Mouse (Mus musculus) CH12.LX (cell line): ENCODE results near the gene Prap1. TPM values are rescaled to one million over a fixed set of nuclear protein-coding genes. Genes with fewer than 3 reads are reported as not detected.

Source experiments
- DNase-seq: peaks from one replicate; pipeline ENCODE4 v3.0.0-alpha.2; 2013; ENCODE audit errors: extremely low read depth
- H3K27ac ChIP-seq: 2 replicates; pipeline ENCODE4 v1.5.1; 2012; ENCODE audit warnings: low read depth, mild to moderate bottlenecking, control low read depth, moderate library complexity; ENCODE audit not compliant: insufficient read depth
- H3K27me3 ChIP-seq: replicated peaks from 2 replicates; pipeline ENCODE3; 2012; ENCODE audit warnings: inconsistent platforms
- H3K36me3 ChIP-seq, 2 experiments: replicated peaks in 1 of 2; 2 replicates each; pipeline versions ENCODE3 to v1.6.1; 2012; ENCODE audit warnings: inconsistent platforms in 1 of 2, low read length in 1 of 2, mild to moderate bottlenecking in 1 of 2, mixed read lengths in 1 of 2, moderate library complexity in 1 of 2; ENCODE audit not compliant: control insufficient read depth in 1 of 2, insufficient read depth in 1 of 2
- H3K4me1 ChIP-seq, 2 experiments: 2 replicates each; pipeline ENCODE4 v1.6.1; 2012; ENCODE audit warnings: inconsistent platforms in 1 of 2, moderate library complexity in 1 of 2; ENCODE audit not compliant: insufficient read depth in 2 of 2, control insufficient read depth in 1 of 2
- H3K4me2 ChIP-seq: 2 replicates; pipeline ENCODE4 v1.6.1; 2012; ENCODE audit warnings: low read depth, mild to moderate bottlenecking, control low read depth; ENCODE audit not compliant: poor library complexity, insufficient read depth, severe bottlenecking
- H3K4me3 ChIP-seq, 3 experiments: fragments of 150-350 bp in 1 of 3; sonication (generic) in 1 of 3; replicated peaks in 1 of 3; 2 replicates each; pipeline versions ENCODE3 to v1.5.1; 2011 to 2012; ENCODE audit warnings: low read depth in 2 of 3, low read length in 2 of 3, mild to moderate bottlenecking in 2 of 3, moderate library complexity in 2 of 3, control low read depth in 1 of 3, improper control_type of control experiment in 1 of 3, inconsistent platforms in 1 of 3, mixed read lengths in 1 of 3; ENCODE audit not compliant: poor library complexity in 1 of 3
- H3K79me2 ChIP-seq: replicated peaks from 2 replicates; pipeline ENCODE4 v1.6.1; 2012; ENCODE audit warnings: mild to moderate bottlenecking, moderate library complexity; ENCODE audit not compliant: control insufficient read depth, poor library complexity, insufficient read depth, severe bottlenecking; ENCODE audit errors: extremely low read depth
- H3K9ac ChIP-seq: 2 replicates; pipeline ENCODE4 v1.6.1; 2012; ENCODE audit warnings: low read depth, mild to moderate bottlenecking, control low read depth, moderate library complexity; ENCODE audit not compliant: insufficient read depth
- H3K9me3 ChIP-seq: replicated peaks from 2 replicates; pipeline ENCODE3; 2012; ENCODE audit warnings: low read length, inconsistent platforms, mixed read lengths
- BHLHE40 ChIP-seq: IDR thresholded peaks from 2 replicates; pipeline ENCODE4 v1.6.1; 2011; ENCODE audit warnings: mild to moderate bottlenecking, low read depth, low read length, improper control_type of control experiment
- CHD1 ChIP-seq: IDR thresholded peaks from 2 replicates; pipeline ENCODE4 v1.6.1; 2012; ENCODE audit warnings: low read depth, low read length, improper control_type of control experiment, inconsistent platforms
- ELF1 ChIP-seq: IDR thresholded peaks from 2 replicates; pipeline ENCODE4 v1.6.1; 2014; ENCODE audit warnings: low read depth, mild to moderate bottlenecking, inconsistent platforms, low read length, improper control_type of control experiment
- EP300 ChIP-seq: IDR thresholded peaks from 2 replicates; pipeline ENCODE4 v1.6.1; 2011; ENCODE audit warnings: low read length, improper control_type of control experiment
- ETS1 ChIP-seq: conservative IDR thresholded peaks from 2 replicates; pipeline ENCODE4 v1.6.1; 2012; ENCODE audit warnings: low read depth, mild to moderate bottlenecking, inconsistent platforms, low read length, improper control_type of control experiment, moderate library complexity
- GABPA ChIP-seq: IDR thresholded peaks from 2 replicates; pipeline ENCODE4 v1.6.1; 2012; ENCODE audit warnings: low read depth, low read length, improper control_type of control experiment, inconsistent platforms; ENCODE audit not compliant: insufficient replicate concordance
- HCFC1 ChIP-seq: IDR thresholded peaks from 2 replicates; pipeline ENCODE4 v1.6.1; 2012; ENCODE audit warnings: low read depth, mild to moderate bottlenecking, inconsistent platforms, low read length, improper control_type of control experiment
- IRF4 ChIP-seq: IDR thresholded peaks from 2 replicates; pipeline ENCODE4 v1.6.1; 2014; ENCODE audit warnings: low read depth, mild to moderate bottlenecking, inconsistent platforms, low read length, improper control_type of control experiment
- JUND ChIP-seq: conservative IDR thresholded peaks from 2 replicates; pipeline ENCODE4 v1.6.1; 2011; ENCODE audit warnings: low read depth, low read length, improper control_type of control experiment
- KAT2A ChIP-seq: IDR thresholded peaks from 2 replicates; pipeline ENCODE4 v1.6.1; 2012; ENCODE audit warnings: low read length, improper control_type of control experiment, inconsistent platforms; ENCODE audit not compliant: insufficient replicate concordance
- MAX ChIP-seq: IDR thresholded peaks from 2 replicates; pipeline ENCODE4 v1.6.1; 2011; ENCODE audit warnings: low read length, improper control_type of control experiment
- MAZ ChIP-seq: IDR thresholded peaks from 2 replicates; pipeline ENCODE4 v1.6.1; 2012; ENCODE audit warnings: low read depth, mild to moderate bottlenecking, inconsistent platforms, low read length, improper control_type of control experiment, moderate library complexity
- MXI1 ChIP-seq: IDR thresholded peaks from 2 replicates; pipeline ENCODE4 v1.6.1; 2011; ENCODE audit warnings: mild to moderate bottlenecking, low read depth, low read length, improper control_type of control experiment
- MYC ChIP-seq: IDR thresholded peaks from 2 replicates; pipeline ENCODE4 v1.6.1; 2011; ENCODE audit warnings: low read depth, mild to moderate bottlenecking, improper control_type of control experiment, low read length
- NELFE ChIP-seq: IDR thresholded peaks from 2 replicates; pipeline ENCODE4 v1.6.1; 2011; ENCODE audit warnings: low read depth, low read length, improper control_type of control experiment
- NRF1 ChIP-seq: IDR thresholded peaks from 2 replicates; pipeline ENCODE4 v1.6.1; 2014; ENCODE audit warnings: low read depth, mild to moderate bottlenecking, inconsistent platforms, low read length, improper control_type of control experiment, moderate library complexity
- PAX5 ChIP-seq: IDR thresholded peaks from 2 replicates; pipeline ENCODE4 v1.6.1; 2012; ENCODE audit warnings: low read length, inconsistent platforms, mixed read lengths
- POLR2A ChIP-seq: IDR thresholded peaks from 2 replicates; pipeline ENCODE4 v1.6.1; 2011; ENCODE audit warnings: low read depth, mild to moderate bottlenecking, improper control_type of control experiment, low read length
- POLR2AphosphoS2 ChIP-seq: IDR thresholded peaks from 2 replicates; pipeline ENCODE4 v1.6.1; 2011; ENCODE audit warnings: low read depth, low read length, improper control_type of control experiment
- RCOR1 ChIP-seq: conservative IDR thresholded peaks from 2 replicates; pipeline ENCODE4 v1.6.1; 2012; ENCODE audit warnings: low read depth, mild to moderate bottlenecking, inconsistent platforms, low read length, improper control_type of control experiment
- SMC3 ChIP-seq: IDR thresholded peaks from 2 replicates; pipeline ENCODE4 v1.6.1; 2011; ENCODE audit warnings: low read depth, low read length, improper control_type of control experiment
- TBP ChIP-seq: conservative IDR thresholded peaks from 2 replicates; pipeline ENCODE4 v1.6.1; 2011; ENCODE audit warnings: low read depth, low read length, improper control_type of control experiment
- TCF12 ChIP-seq: IDR thresholded peaks from 2 replicates; pipeline ENCODE4 v1.6.1; 2014; ENCODE audit warnings: low read depth, mild to moderate bottlenecking, inconsistent platforms, low read length, improper control_type of control experiment
- UBTF ChIP-seq: IDR thresholded peaks from 2 replicates; pipeline ENCODE4 v1.6.1; 2012; ENCODE audit warnings: low read depth, mild to moderate bottlenecking, inconsistent platforms, low read length, improper control_type of control experiment, moderate library complexity
- USF2 ChIP-seq: conservative IDR thresholded peaks from 2 replicates; pipeline ENCODE4 v1.6.1; 2011; ENCODE audit warnings: low read depth, low read length, improper control_type of control experiment
- ZC3H11A ChIP-seq: IDR thresholded peaks from 2 replicates; pipeline ENCODE4 v1.6.1; 2012; ENCODE audit warnings: low read depth, mild to moderate bottlenecking, inconsistent platforms, low read length, improper control_type of control experiment
- ZKSCAN1 ChIP-seq: IDR thresholded peaks from 2 replicates; pipeline ENCODE4 v1.6.1; 2012; ENCODE audit warnings: low read depth, inconsistent platforms, low read length, improper control_type of control experiment, borderline replicate concordance
- ZMIZ1 ChIP-seq: IDR thresholded peaks from 2 replicates; pipeline ENCODE4 v1.6.1; 2012; ENCODE audit warnings: low read depth, mild to moderate bottlenecking, inconsistent platforms, low read length, improper control_type of control experiment
- ZNF384 ChIP-seq: IDR thresholded peaks from 2 replicates; pipeline ENCODE4 v1.6.1; 2012; ENCODE audit warnings: low read depth, low read length, improper control_type of control experiment, inconsistent platforms
- dilution Hi-C: fragments of 300-500 bp; cut with MboI; formaldehyde crosslinking; loops from 2 replicates; pipeline ENCODE4 v1.14.3; 2020; ENCODE audit warnings: low sequenced_read_pairs; ENCODE audit not compliant: extremely low pct_unique_long_range_greater_than_20kb, extremely low pct_ligation_motif_present
- in situ Hi-C: fragments of 300-500 bp; cut with MboI; formaldehyde crosslinking; loops from 3 replicates; pipeline ENCODE4 v1.14.3; 2019; ENCODE audit warnings: low sequenced_read_pairs, low pct_ligation_motif_present, low pct_unique_long_range_greater_than_20kb, mixed read lengths
- polyA plus RNA-seq: library from polyadenylated mRNA; unstranded; fragments of >175 nt; gene quantifications from 2 replicates; pipeline ENCODE4 v1.2.1, GENCODE M21; 2012; ENCODE audit warnings: low read depth; ENCODE audit not compliant: insufficient read length
- total RNA-seq, 2 experiments: library from RNA; depleted of rRNA; stranded (reverse); fragments of 300-350 nt in 1 of 2; fragments of >200 nt in 1 of 2; gene quantifications; 2 replicates each; pipeline ENCODE4 v1.2.3; 2012 to 2014

Prap1 gene
- total and polyA plus RNA-seq, 3 experiments, result not detected

DNA sequence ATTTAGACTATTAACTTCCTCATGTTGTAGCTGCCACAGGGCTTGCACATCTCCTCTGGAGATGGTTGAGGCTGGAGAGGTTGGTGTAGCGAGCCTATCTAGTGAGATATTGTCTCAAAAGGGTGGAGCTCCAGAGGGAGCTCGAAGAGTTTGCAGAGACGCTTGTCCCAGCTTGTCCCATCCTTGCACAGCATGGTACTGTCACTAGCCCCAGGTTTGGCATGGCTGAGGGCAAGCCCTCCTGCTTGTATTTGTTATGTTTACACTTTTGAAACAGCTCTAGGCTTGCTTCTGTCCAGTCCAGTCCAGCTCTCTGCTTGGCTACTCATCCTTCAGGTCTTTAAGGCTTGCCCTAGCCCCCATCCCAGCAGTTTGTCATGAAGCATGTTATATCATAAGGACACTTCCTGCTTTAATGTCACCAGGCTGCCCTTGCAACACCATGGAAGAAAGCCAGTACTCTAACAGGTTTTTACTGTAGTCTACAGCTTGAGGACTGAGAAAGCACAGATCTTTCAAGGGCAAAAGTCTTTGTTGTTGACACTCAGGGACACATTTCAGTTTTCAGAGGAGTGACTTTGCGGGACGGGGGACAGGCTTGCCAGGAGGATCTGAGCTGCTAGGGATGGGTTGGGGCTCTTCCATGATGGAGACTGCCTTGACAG, 42.0 kb downstream of the Prap1 start:
- Histone ChIP-seq H3K79me2 (no peaks in the 10 kb centered on the region), H3K27ac (no peak overlapping the region), H3K9me3 (no peaks in the 10 kb centered on the region), H3K4me3 (no peak overlapping the region), H3K4me2 (no peak overlapping the region), H3K27me3 (no peaks in the 10 kb centered on the region), H3K4me1 (peaks cover 0 to 17% of the 10 kb centered on the region in 2 experiments; a peak in 1 of 4 replicates), H3K9ac (no peak overlapping the region), H3K36me3 (peaks cover 24 to 63% of the 10 kb centered on the region in 2 experiments)
- in situ Hi-C loops, result loop anchor here (5.0 to 10.0 kb wide), 3 partner anchors 38 to 220 kb away; partner anchors contain the start of gene Adam8
- DNase-seq, result no peak
- dilution Hi-C loops, result no loop called here
- no peak for TF ChIP-seq HCFC1
- no peak for TF ChIP-seq MYC
- no peak for TF ChIP-seq CHD1
- TF ChIP-seq ELF1, result no peak
- no peak for TF ChIP-seq ZMIZ1
- TF ChIP-seq IRF4, result no peak
- no peak for TF ChIP-seq GABPA
- no peak for TF ChIP-seq RCOR1
- TF ChIP-seq JUND, result no peak
- TF ChIP-seq KAT2A, result no peak
- TF ChIP-seq ZC3H11A, result no peak
- no peak for TF ChIP-seq TCF12

DNA sequence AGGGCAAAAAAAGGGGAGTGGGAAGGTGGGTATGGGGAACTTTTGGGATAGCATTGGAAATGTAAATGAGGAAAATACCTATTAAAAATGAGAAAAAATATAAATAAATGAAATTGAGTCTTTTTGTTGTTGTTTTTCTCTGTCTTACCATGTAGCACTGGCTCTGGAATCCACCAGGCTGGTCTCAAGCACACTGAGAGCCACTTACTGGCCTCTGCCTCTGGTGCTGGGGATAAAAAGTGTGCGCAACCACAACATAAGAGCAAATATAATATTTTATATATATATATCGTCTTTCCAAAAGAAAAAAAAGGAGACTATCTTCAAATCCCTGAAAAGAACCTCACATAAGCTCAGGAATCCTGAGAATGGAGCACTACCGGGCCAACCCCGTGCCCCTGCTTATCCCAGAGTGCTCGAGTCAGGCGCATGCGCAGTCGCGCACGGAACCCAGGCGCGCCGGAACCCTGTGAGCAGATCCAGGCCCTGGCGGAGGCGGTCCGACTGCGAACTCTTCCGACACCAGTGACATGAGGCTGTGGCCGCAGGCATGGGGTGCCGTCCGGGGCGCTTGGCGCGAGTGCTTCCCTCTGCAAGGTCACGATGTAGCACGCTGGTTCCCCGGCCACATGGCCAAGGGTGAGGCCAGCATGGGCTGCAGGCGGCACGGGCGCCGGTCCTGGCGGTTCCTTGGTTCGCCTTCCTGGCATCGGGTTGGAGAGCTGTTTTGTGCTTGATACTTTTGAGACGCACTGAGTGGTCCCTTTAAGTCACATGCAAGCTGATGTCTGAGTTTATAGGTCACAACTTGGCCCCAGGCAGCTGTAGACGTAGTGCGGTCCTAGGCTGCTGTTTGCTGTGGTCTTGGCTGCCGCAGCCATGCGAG, 44.2 kb downstream of the Prap1 start, which contains the start of gene Mtg1:
TSS of gene Mtg1 (plus strand) at position 430 of the 886 bp plus-strand sequence.
- H3K4me3 ChIP-seq, result peak within 1 kb of the TSS; percentile 55 to 98 (median 94)
- no peaks in the 10 kb centered on the region for H3K27me3 ChIP-seq
- peaks cover 0 to 22% of the 10 kb centered on the region in 2 experiments; a peak in 1 of 4 replicates for H3K4me1 ChIP-seq
- peak within 1 kb of the TSS; percentile 93 for H3K9ac ChIP-seq
- in situ Hi-C loops, result loop anchor here (5.0 to 10.0 kb wide), 3 partner anchors 40 to 223 kb away; partner anchors contain the start of gene Adam8
- no peaks in the 10 kb centered on the region for H3K79me2 ChIP-seq
- peaks cover 12 to 55% of the 10 kb centered on the region in 2 experiments for H3K36me3 ChIP-seq
- dilution Hi-C loops, result no loop called here
- H3K9me3 ChIP-seq, result no peaks in the 10 kb centered on the region
- H3K4me2 ChIP-seq, result peak within 1 kb of the TSS; percentile 65
- DNase-seq, result peak; percentile 95
- H3K27ac ChIP-seq, result peak within 1 kb of the TSS; percentile 47
- TF ChIP-seq EP300 (no peak), PAX5 (no peak), ETS1 (no peak), MAX (peak; percentile 97), ZNF384 (no peak), ZKSCAN1 (no peak), USF2 (no peak), BHLHE40 (peak; percentile 39; the same call in 1 of the 2 replicates), POLR2AphosphoS2 (peak; percentile 92), MYC (peak; percentile 98), NELFE (peak; percentile 63), NRF1 (peak; percentile 93), HCFC1 (peak; percentile 97), MXI1 (peak; percentile 98), TCF12 (peak; percentile 98), IRF4 (peak; percentile 83), TBP (peak; percentile 88), KAT2A (peak; percentile 86; the same call in 1 of the 2 replicates), SMC3 (no peak), POLR2A (peak; percentile 93), ZMIZ1 (peak; percentile 80; the same call in 1 of the 2 replicates), MAZ (no peak), UBTF (no peak; the same call in 1 of the 2 replicates)
